Mouse (Mus musculus): ENCODE measurements around the gene Ddit4l. TPM values are rescaled to one million over a fixed set of nuclear protein-coding genes. Genes with fewer than 3 reads are reported as not detected.
"Not testable (repeated sequence)": the region's sequence is repeated elsewhere in the genome, so short reads cannot be mapped to it uniquely, and the experiment has no call there.

Ddit4l gene
- polyA plus RNA-seq, 1 experiment from 2014 or later: 5.9 TPM

DNA sequence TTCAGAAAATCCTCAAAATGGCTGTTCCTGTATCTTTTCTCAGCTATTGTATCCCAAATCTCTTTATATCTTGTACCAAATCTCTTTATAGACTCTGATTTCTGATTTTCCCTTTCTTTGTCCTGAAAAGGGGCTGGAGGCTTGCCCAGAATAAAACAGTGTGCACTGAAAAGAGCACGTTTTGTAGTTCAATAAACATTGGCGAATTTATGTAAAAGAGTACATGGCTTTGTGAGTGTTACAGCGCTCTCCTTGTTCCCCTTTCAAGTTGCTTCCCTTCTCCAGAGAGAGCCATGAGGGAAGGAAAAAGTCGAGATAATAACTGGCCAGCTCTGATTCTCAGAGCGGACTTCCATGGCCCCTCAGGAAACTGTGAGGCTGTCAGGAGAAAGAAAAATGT is 27.7 kb downstream of the Ddit4l start:
- no peaks in the 10 kb centered on the region for H3K36me3 ChIP-seq
- H3K27me3 ChIP-seq (replicated peaks): no peaks in the 10 kb centered on the region
- H3K4me2 ChIP-seq: no peak overlapping the region
- no peak overlapping the region for H3K27ac ChIP-seq (ENCODE audit: poor library complexity, severe bottlenecking)
- H3K9me3 ChIP-seq (replicated peaks): no peaks in the 10 kb centered on the region
- no peak overlapping the region for H3K4me3 ChIP-seq
- H3K9ac ChIP-seq: no peak overlapping the region
- no peak for ATAC-seq (ENCODE audit: insufficient number of reproducible peaks, low FRiP score)
- no peaks in the 10 kb centered on the region for H3K4me1 ChIP-seq (replicated peaks)
- WGBS: 59% methylated on average over 5 of the region's 5 CpGs

DNA sequence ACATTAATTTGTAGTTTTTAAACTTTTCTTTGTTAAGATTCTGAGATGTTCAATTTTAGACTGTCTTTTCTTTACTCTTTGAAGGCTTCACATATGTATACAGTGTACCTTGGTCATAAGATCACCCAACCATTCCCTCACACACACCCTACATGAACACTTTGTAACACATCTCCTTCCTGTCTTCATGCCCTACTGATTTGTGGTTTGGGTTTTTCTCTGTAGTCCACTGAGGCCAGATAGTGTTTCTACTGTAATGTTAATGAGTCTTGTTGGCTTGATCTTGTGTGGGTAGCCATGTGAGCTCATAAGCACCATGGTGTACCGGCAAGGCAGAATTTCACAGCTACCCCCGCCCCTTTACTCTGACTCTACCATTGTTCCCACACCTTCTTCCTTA is 31.4 kb downstream of the Ddit4l start:
- Histone ChIP-seq H3K4me2 (no peak overlapping the region), H3K36me3 (no peaks in the 10 kb centered on the region), H3K9me3 (replicated peaks) (no peaks in the 10 kb centered on the region), H3K4me1 (replicated peaks) (no peaks in the 10 kb centered on the region), H3K27ac (ENCODE audit: poor library complexity, severe bottlenecking) (no peak overlapping the region), H3K9ac (no peak overlapping the region), H3K27me3 (replicated peaks) (no peaks in the 10 kb centered on the region), H3K4me3 (no peak overlapping the region)
- no peak for ATAC-seq (ENCODE audit: insufficient number of reproducible peaks, low FRiP score)
- 80% methylated on average over 2 of the region's 2 CpGs for WGBS

DNA sequence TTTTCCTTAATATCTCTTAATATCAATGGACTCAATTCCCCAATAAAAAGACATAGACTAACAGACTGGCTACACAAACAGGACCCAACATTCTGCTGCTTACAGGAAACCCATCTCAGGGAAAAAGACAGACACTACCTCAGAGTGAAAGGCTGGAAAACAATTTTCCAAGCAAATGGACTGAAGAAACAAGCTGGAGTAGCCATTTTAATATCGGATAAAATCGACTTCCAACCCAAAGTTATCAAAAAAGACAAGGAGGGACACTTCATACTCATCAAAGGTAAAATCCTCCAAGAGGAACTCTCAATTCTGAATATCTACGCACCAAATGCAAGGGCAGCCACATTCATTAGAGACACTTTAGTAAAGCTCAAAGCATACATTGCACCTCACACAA is 49.8 kb downstream of the Ddit4l start, which contains the start of gene Gm21962:
TSS of gene Gm21962 (plus strand) at position 301 of the 400 bp plus-strand sequence.
- not testable (repeated sequence) for H3K9me3 ChIP-seq (replicated peaks); H3K27ac ChIP-seq (ENCODE audit: poor library complexity, severe bottlenecking); H3K4me1 ChIP-seq (replicated peaks); H3K4me2 ChIP-seq; H3K4me3 ChIP-seq; H3K36me3 ChIP-seq; ATAC-seq (ENCODE audit: insufficient number of reproducible peaks, low FRiP score); H3K27me3 ChIP-seq (replicated peaks); H3K9ac ChIP-seq
- no CpG with 5 or more reads among the region's 3 CpGs for WGBS

Small RNA genes within 50 kb of the gene (microRNA-seq; reads per million reads assigned to microRNA genes)
- gene Gm22468: not detected

Other genes starting within 250 kb of the Ddit4l start
- not detected in 2 replicates for gene Gm21962, start 49.9 kb downstream of the Ddit4l start, polyA plus RNA-seq (2016; fragmentation: Nextera tagmentation; extraction: Ambion mirVana)
- gene H2afz, start 242.9 kb downstream of the Ddit4l start, polyA plus RNA-seq (2016; fragmentation: Nextera tagmentation; extraction: Ambion mirVana): 1,274 and 1,305 TPM in 2 replicates
- gene Dnajb14, start 246.1 kb downstream of the Ddit4l start, polyA plus RNA-seq (2016; fragmentation: Nextera tagmentation; extraction: Ambion mirVana): 14.1 and 15.0 TPM in 2 replicates